Mouse (Mus musculus) ES-E14 (cell line): ENCODE measurements at regions not wholly inside any gene's neighbourhood (a gene's known extent, or its start where the extent isn't known, plus 50 kb on each side); places are given as distances from the start of the nearest gene placed in this dataset.

ENCODE experiments used
- DNase-seq: peaks from one replicate; pipeline ENCODE4 v3.0.0-alpha.2; 2013; ENCODE audit warnings: low read depth, low spot score
- H3K27ac ChIP-seq: 2 replicates; pipeline ENCODE4 v1.5.1; 2012; ENCODE audit warnings: low read depth, mild to moderate bottlenecking, low read length, moderate library complexity, mixed read lengths; ENCODE audit not compliant: poor library complexity, insufficient read depth, severe bottlenecking
- H3K36me3 ChIP-seq: 2 replicates; pipeline ENCODE4 v1.6.1; 2012; ENCODE audit warnings: mild to moderate bottlenecking, low read length, moderate library complexity, mixed read lengths; ENCODE audit not compliant: control insufficient read depth, poor library complexity, insufficient read depth, severe bottlenecking
- H3K4me1 ChIP-seq, 2 experiments: fragments of 150-350 bp in 1 of 2; sonication (generic) in 1 of 2; 2 replicates each; pipeline ENCODE4 v1.6.1; 2012; ENCODE audit warnings: low read length in 2 of 2, mild to moderate bottlenecking in 1 of 2, mixed read lengths in 1 of 2; ENCODE audit not compliant: control insufficient read depth in 2 of 2, insufficient read depth in 2 of 2, poor library complexity in 1 of 2
- H3K4me3 ChIP-seq, 2 experiments: fragments of 150-350 bp in 1 of 2; sonication (generic) in 1 of 2; 2 replicates each; pipeline ENCODE4 v1.5.1; 2012; ENCODE audit warnings: low read length in 2 of 2, low read depth in 1 of 2, mild to moderate bottlenecking in 1 of 2, mixed read lengths in 1 of 2; ENCODE audit not compliant: insufficient read depth in 1 of 2, poor library complexity in 1 of 2, severe bottlenecking in 1 of 2
- H3K9ac ChIP-seq: 2 replicates; pipeline ENCODE4 v1.6.1; 2012; ENCODE audit warnings: low read depth, mild to moderate bottlenecking, low read length, mixed read lengths; ENCODE audit not compliant: poor library complexity, insufficient read depth, severe bottlenecking
- H3K9me3 ChIP-seq: fragments of 150-350 bp; sonication (generic); 2 replicates; pipeline ENCODE4 v1.6.1; 2012; ENCODE audit warnings: low read depth, mild to moderate bottlenecking, low read length; ENCODE audit not compliant: control insufficient read depth, insufficient read depth
- CHD2 ChIP-seq: IDR thresholded peaks from 2 replicates; pipeline ENCODE4 v1.6.1; 2014; ENCODE audit warnings: mild to moderate bottlenecking, low read depth, low read length, inconsistent platforms
- HCFC1 ChIP-seq: IDR thresholded peaks from 2 replicates; pipeline ENCODE4 v1.6.1; 2012; ENCODE audit warnings: low read length, inconsistent platforms, borderline replicate concordance; ENCODE audit not compliant: insufficient read depth
- MAFK ChIP-seq: IDR thresholded peaks from 2 replicates; pipeline ENCODE4 v1.6.1; 2014; ENCODE audit warnings: mild to moderate bottlenecking, low read depth, low read length, inconsistent platforms; ENCODE audit not compliant: insufficient read depth
- ZC3H11A ChIP-seq: IDR thresholded peaks from 2 replicates; pipeline ENCODE4 v1.6.1; 2012; ENCODE audit warnings: low read depth, mild to moderate bottlenecking, inconsistent platforms, low read length, borderline replicate concordance
- ZNF384 ChIP-seq: IDR thresholded peaks from 2 replicates; pipeline ENCODE4 v1.6.1; 2012; ENCODE audit warnings: low read depth, low read length, inconsistent platforms
- in situ Hi-C, 2 experiments: fragments of 600-800 bp; cut with MboI; formaldehyde crosslinking; loops; one replicate each; pipeline ENCODE4 v1.15.1; 2025; ENCODE audit warnings: low sequenced_read_pairs in 2 of 2, inconsistent platforms in 1 of 2; ENCODE audit not compliant: unreplicated experiment in 2 of 2

DNA sequence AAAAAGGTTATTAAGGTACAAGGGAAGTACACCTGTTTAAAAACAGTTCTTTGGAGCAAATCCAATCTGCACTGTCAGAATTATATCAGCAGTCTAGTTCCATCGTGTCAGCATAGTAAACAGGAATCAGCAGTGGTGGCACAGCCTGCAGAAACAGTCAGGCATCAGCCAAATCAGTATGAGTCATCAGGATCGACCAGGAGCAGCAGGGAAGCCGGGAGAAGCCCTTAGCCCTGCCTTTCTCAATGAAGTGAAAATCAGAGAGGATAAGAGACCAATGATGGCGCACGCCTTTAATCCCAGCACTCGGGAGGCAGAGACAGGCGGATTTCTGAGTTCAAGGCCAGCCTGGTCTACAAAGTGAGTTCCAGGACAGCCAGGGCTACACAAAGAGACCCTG is 118.3 kb upstream of the Gnai1 start:
- no peak for DNase-seq
- TF ChIP-seq MAFK (no peak), ZNF384 (no peak), HCFC1 (no peak), CHD2 (no peak), ZC3H11A (no peak)
- no peak overlapping the region for H3K9ac ChIP-seq
- in situ Hi-C loops: no loop called here
- no peaks in the 10 kb centered on the region for H3K9me3 ChIP-seq
- no peaks in the 10 kb centered on the region for H3K36me3 ChIP-seq
- H3K4me1 ChIP-seq: 0 out of 4 replicates have a peak, but pooled peaks cover 0 to 2% of the 10 kb centered on the region in 2 experiments
- no peak overlapping the region for H3K4me3 ChIP-seq
- H3K27ac ChIP-seq: no peak overlapping the region

- in situ Hi-C loops: no loop called here
- TF ChIP-seq CHD2 (no peak), MAFK (no peak), HCFC1 (no peak), ZC3H11A (no peak), ZNF384 (no peak)
- Histone ChIP-seq H3K36me3 (no peaks in the 10 kb centered on the region), H3K9me3 (no peaks in the 10 kb centered on the region), H3K4me1 (0 out of 4 replicates have a peak, but pooled peaks cover 0 to 2% of the 10 kb centered on the region in 2 experiments), H3K9ac (no peak overlapping the region), H3K27ac (no peak overlapping the region), H3K4me3 (no peak overlapping the region)
- DNase-seq: no peak
These were observed 117.3 kb upstream of the Gnai1 start for GRCm38 (mm10) chr5:18477372-18478017.

DNA sequence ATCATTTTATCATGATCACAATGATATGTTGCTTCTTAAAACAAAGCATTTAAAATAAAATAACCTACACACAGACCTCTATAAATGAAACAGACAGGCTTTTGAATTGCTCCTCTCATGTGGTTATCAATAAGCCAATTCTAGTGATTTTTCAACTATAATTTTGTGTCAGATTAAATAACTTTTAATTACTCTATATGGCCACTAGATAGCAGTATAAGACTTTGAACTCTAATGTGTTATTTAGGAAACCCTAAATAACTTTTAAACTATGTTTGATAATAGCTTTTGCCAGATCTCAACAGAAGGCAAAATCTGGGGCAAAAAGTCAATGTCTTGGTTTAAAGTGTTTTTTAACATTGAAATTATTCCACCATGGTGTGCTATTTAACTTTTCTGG is 112.0 kb upstream of the Gnai1 start:
- TF ChIP-seq CHD2 (no peak), MAFK (no peak), HCFC1 (no peak), ZNF384 (no peak), ZC3H11A (peak; percentile 51)
- no peak overlapping the region for H3K9ac ChIP-seq
- no peaks in the 10 kb centered on the region for H3K4me1 ChIP-seq
- DNase-seq: no peak
- no peaks in the 10 kb centered on the region for H3K9me3 ChIP-seq
- no peak overlapping the region for H3K4me3 ChIP-seq
- H3K36me3 ChIP-seq: no peaks in the 10 kb centered on the region
- in situ Hi-C loops: loop anchor here (25.0 kb wide), 1 partner anchor 790 kb away; no protein-coding TSS in a partner anchor
- H3K27ac ChIP-seq: no peak overlapping the region

GRCm38 (mm10) chr5:18457771-18458170 is 97.6 kb upstream of the Gnai1 start:
- no peak overlapping the region for H3K4me3 ChIP-seq
- in situ Hi-C loops: loop anchor here (25.0 kb wide), 1 partner anchor 805 kb away; no protein-coding TSS in a partner anchor
- no peak overlapping the region for H3K27ac ChIP-seq
- H3K4me1 ChIP-seq: no peaks in the 10 kb centered on the region
- H3K9ac ChIP-seq: no peak overlapping the region
- TF ChIP-seq ZC3H11A: no peak
- TF ChIP-seq CHD2: no peak
- TF ChIP-seq ZNF384: no peak
- TF ChIP-seq MAFK: no peak
- TF ChIP-seq HCFC1: no peak
- H3K36me3 ChIP-seq: no peaks in the 10 kb centered on the region
- peaks cover 6% of the 10 kb centered on the region for H3K9me3 ChIP-seq
- DNase-seq: no peak
